ENCODE assay signal across 14 mouse cellular contexts in genomic region chr14:95777439-95777838, GRCm38 (mm10).
DNase-seq lines count a peak whose midpoint lies in the region; ATAC-seq and TF ChIP-seq lines count a peak whose summit lies in the region.
"Had no signal": no experiment of that assay in that cellular context is flagged by ENCODE, and none has a peak within 500 bp of the region (broad histone marks: within the 10 kb centered on the region; RNA-seq: fewer than 3 reads in every experiment).

No protein-coding gene starts in this region.

- no peak overlapping the region for H3K4me2 ChIP-seq in kidney, postnatal 0 days (ENCODE audit: low read length)

- no peak overlapping the region for H3K9ac ChIP-seq in kidney, postnatal 0 days (ENCODE audit: low read depth, low read length)

- no peaks in the 10 kb centered on the region for H3K36me3 ChIP-seq in kidney, postnatal 0 days (ENCODE audit: insufficient read depth, low read length)

- no peak for ATAC-seq in kidney, postnatal 0 days (replicated peaks; ENCODE audit: low FRiP score, low read depth)
- ATAC-seq in granulocyte monocyte progenitor cell, adult 5-6 weeks (replicated peaks; ENCODE audit: poor library complexity, severe bottlenecking), result no peak

- peak; percentile 52 for TF ChIP-seq CTCF in kidney, postnatal 0 days (IDR thresholded peaks at IDR 0.05; ENCODE audit: low read depth)

- no peaks in the 10 kb centered on the region for H3K9me3 ChIP-seq in kidney, postnatal 0 days (replicated peaks; ENCODE audit: low read length)

- H3K27ac ChIP-seq in kidney, postnatal 0 days, result no peak overlapping the region

- no peak overlapping the region for H3K4me3 ChIP-seq in kidney, postnatal 0 days (replicated peaks; ENCODE audit: low read depth, low read length)

- no peaks in the 10 kb centered on the region for H3K27me3 ChIP-seq in kidney, postnatal 0 days (ENCODE audit: insufficient read depth, low read length)

- DNase-seq in embryo, embryonic 10.5 days (ENCODE audit: low spot score), result peak; percentile 39
- no peak for DNase-seq in embryo, embryonic 10 days (ENCODE audit: low spot score)
- peak; percentile 37 for DNase-seq in kidney, postnatal 0 days (ENCODE audit: low spot score)
- DNase-seq in kidney, postnatal 36 days, result no peak
- peak; percentile 26 for DNase-seq in 3T3-L1 (ENCODE audit: low read depth, low spot score)
- DNase-seq in embryo, embryonic 11.5 days (ENCODE audit: low read depth, low spot score), result peak; percentile 3
- DNase-seq in ovary, adult 18-20 months (ENCODE audit: low spot score), result no peak
- DNase-seq: cerebellum, adult 9-10 months; heart, adult 18-20 months; heart, postnatal 4 days; kidney, adult 8-10 months; lung, adult 18-20 months; right cerebral cortex, adult 18-20 months had no signal

- H3K4me1 ChIP-seq in kidney, postnatal 0 days (replicated peaks; ENCODE audit: insufficient read depth, low read length), result no peaks in the 10 kb centered on the region

Comparison
In these comparisons a context has a peak if more than half of its experiments do, and no peak if none do; other contexts are left out.
1. DNase-seq: peak in embryo, embryonic 10.5 days (single experiment), kidney, postnatal 0 days (single experiment), 3T3-L1 (single experiment) and embryo, embryonic 11.5 days (single experiment); none in embryo, embryonic 10 days (single experiment), kidney, postnatal 36 days (0 of 2) and ovary, adult 18-20 months (single experiment).